Mouse (Mus musculus) limb, embryonic 11.5 days (tissue): ENCODE measurements at regions not wholly inside any gene's neighbourhood (a gene's known extent, or its start where the extent isn't known, plus 50 kb on each side); places are given as distances from the start of the nearest gene placed in this dataset.

ENCODE experiments used
- ATAC-seq: fragments of 200-750 bp; cut with Nextera tagmentation; 2 replicates; pipeline ENCODE4 v1.8.0; 2017; ENCODE audit warnings: low read depth; ENCODE audit not compliant: insufficient number of reproducible peaks, low FRiP score, low TSS enrichment
- DNase-seq: peaks from one replicate; pipeline ENCODE4 v3.0.0-alpha.2; 2015; ENCODE audit warnings: low spot score
- H3K27ac ChIP-seq: fragments of 300-500 bp; sonication (generic); replicated peaks from 2 replicates; pipeline ENCODE4 v1.5.1; 2014; ENCODE audit warnings: low read depth, mild to moderate bottlenecking, low read length
- H3K27me3 ChIP-seq: fragments of 300-500 bp; sonication (generic); 2 replicates; pipeline ENCODE4 v1.6.1; 2014; ENCODE audit warnings: mild to moderate bottlenecking, low read length, mixed read lengths; ENCODE audit not compliant: control insufficient read depth, insufficient read depth
- H3K36me3 ChIP-seq: fragments of 300-500 bp; sonication (generic); 2 replicates; pipeline ENCODE4 v1.6.1; 2014; ENCODE audit warnings: mild to moderate bottlenecking, low read length, moderate library complexity, mixed read lengths; ENCODE audit not compliant: control insufficient read depth, insufficient read depth
- H3K4me1 ChIP-seq: fragments of 300-500 bp; sonication (generic); 2 replicates; pipeline ENCODE4 v1.6.1; 2014; ENCODE audit warnings: low read length, mixed read lengths; ENCODE audit not compliant: control insufficient read depth, insufficient read depth
- H3K4me2 ChIP-seq: fragments of 300-500 bp; sonication (generic); 2 replicates; pipeline ENCODE4 v1.6.1; 2014; ENCODE audit warnings: low read depth, mild to moderate bottlenecking, moderate library complexity; ENCODE audit not compliant: severe bottlenecking
- H3K4me3 ChIP-seq: fragments of 300-500 bp; sonication (generic); 2 replicates; pipeline ENCODE4 v1.5.1; 2014; ENCODE audit warnings: low read depth, low read length
- H3K9ac ChIP-seq: fragments of 300-500 bp; sonication (generic); 2 replicates; pipeline ENCODE4 v1.6.1; 2014; ENCODE audit warnings: mild to moderate bottlenecking, low read length
- H3K9me3 ChIP-seq: fragments of 300-500 bp; sonication (generic); 2 replicates; pipeline ENCODE4 v1.6.1; 2016; ENCODE audit warnings: low read length; ENCODE audit not compliant: control insufficient read depth
- WGBS: fragments of 180-500 bp; shearing (Covaris S2); extraction: QIAGEN DNeasy Blood & Tissue Kit; methylation state at CpG from one replicate; pipeline ENCODE4 v1.1.7; 2014; 5-methylcytosine and 5-hydroxymethylcytosine counted together

DNA sequence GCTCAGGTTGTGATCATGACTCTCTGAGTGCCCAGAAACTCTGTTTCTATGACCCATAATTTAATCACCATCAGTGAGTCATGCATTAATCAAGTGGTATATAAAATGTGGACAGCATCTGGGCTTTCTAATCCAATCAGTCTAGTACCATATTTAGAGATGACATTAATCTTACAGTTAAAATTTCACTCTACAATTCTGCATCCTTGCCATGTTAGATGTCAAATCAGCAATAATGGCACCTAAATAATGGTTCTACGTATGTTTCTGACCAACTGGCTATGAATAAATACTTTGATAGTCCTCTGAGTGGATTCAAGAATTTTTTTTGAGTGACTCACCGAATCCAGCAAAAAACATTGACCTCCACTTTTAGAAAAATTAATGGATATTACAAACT, 383.0 kb upstream of the Gm12666 start:
- H3K27me3 ChIP-seq: no peaks in the 10 kb centered on the region
- no peaks in the 10 kb centered on the region for H3K36me3 ChIP-seq
- no peak overlapping the region for H3K4me2 ChIP-seq
- DNase-seq (no peak), ATAC-seq (no peak)
- H3K9me3 ChIP-seq: no peaks in the 10 kb centered on the region
- no peaks in the 10 kb centered on the region for H3K4me1 ChIP-seq
- 81% methylated on average over 2 of the region's 2 CpGs for WGBS
- no peak overlapping the region for H3K4me3 ChIP-seq
- H3K9ac ChIP-seq: no peak overlapping the region
- H3K27ac ChIP-seq: no peak overlapping the region

DNA sequence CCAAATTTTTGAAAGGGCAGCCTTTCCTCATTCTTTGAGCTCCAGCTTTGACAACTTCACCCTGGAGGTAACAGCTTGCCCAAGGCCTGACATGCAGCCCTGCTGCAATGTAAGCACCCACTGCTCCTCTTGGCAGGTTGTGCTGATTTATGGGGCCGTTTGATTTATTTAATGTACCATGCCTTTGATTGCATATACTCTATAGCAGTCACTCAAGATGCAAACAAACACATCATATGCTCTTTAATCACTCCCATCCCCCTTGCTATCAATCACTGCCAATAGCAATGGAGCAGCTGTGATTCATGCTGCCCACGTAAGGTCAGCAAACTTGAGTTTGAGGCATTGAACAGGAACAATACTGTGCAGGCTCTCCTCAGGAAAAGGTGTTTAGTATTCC, 373.8 kb upstream of the Gm12666 start:
- H3K4me1 ChIP-seq: no peaks in the 10 kb centered on the region
- H3K36me3 ChIP-seq: no peaks in the 10 kb centered on the region

GRCm38 (mm10) chr4:92555186-92555585, 363.6 kb upstream of the Gm12666 start:
- no peaks in the 10 kb centered on the region for H3K9me3 ChIP-seq
- 76% methylated on average over 1 of the region's 1 CpGs for WGBS
- H3K4me3 ChIP-seq: no peak overlapping the region
- no peaks in the 10 kb centered on the region for H3K36me3 ChIP-seq
- no peak overlapping the region for H3K4me2 ChIP-seq
- H3K9ac ChIP-seq: no peak overlapping the region
- no peak overlapping the region for H3K27ac ChIP-seq
- ATAC-seq (no peak), DNase-seq (no peak)
- no peaks in the 10 kb centered on the region for H3K27me3 ChIP-seq
- no peaks in the 10 kb centered on the region for H3K4me1 ChIP-seq

More for the DNA sequence above, 373.8 kb upstream of the Gm12666 start:
- no peak overlapping the region for H3K4me3 ChIP-seq
- no peak overlapping the region for H3K27ac ChIP-seq
- no peak overlapping the region for H3K4me2 ChIP-seq
- DNase-seq (no peak), ATAC-seq (no peak)
- no peaks in the 10 kb centered on the region for H3K27me3 ChIP-seq
- 57% methylated on average over 2 of the region's 2 CpGs for WGBS
- no peak overlapping the region for H3K9ac ChIP-seq
- no peaks in the 10 kb centered on the region for H3K9me3 ChIP-seq

DNA sequence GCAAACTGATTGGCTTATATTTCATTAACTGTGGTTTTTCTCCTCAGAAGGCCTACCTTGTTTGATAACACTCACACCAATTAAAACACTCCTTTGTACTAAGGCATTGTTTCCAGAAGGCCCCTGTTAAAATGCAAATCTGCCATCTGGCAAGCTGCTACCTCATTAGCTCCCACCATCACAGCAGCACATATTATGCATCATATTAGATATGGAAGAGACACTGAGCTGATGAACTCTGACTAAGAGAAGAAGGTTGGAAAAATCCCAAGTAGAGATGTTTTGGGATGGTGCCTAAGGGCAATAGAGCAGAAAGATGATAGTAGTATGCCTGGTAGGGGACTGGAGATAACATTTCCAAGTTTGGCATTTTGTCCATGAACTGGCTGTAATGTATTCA, 350.5 kb upstream of the Gm12666 start:
- Histone ChIP-seq H3K27me3 (no peaks in the 10 kb centered on the region), H3K27ac (no peak overlapping the region), H3K9ac (no peak overlapping the region), H3K4me3 (no peak overlapping the region), H3K4me1 (no peaks in the 10 kb centered on the region), H3K36me3 (no peaks in the 10 kb centered on the region), H3K4me2 (no peak overlapping the region), H3K9me3 (no peaks in the 10 kb centered on the region)
- ATAC-seq: no peak
- DNase-seq: no peak

DNA sequence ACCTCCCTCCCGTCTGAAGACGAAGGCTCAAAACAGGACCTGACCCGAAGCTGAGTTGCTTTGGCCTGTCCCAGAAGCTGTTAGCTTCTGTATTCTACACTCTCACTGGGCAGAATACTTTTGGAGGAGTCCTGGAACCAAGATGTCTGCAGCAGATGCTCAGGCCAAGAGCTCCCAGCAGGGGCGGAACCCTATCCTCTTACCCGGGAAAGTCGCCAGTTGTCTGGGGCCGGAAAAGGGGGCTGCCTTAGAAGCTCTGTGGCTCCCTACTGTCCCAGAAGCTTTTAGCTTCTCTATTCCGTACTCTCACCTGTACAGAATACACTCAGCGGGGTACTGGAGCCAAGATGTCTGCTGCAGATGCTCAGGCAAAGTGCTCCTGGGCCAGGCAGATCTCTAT, 346.7 kb upstream of the Gm12666 start:
- H3K9ac ChIP-seq: no peak overlapping the region
- DNase-seq: peak; percentile 19
- no peaks in the 10 kb centered on the region for H3K9me3 ChIP-seq
- H3K27me3 ChIP-seq: no peaks in the 10 kb centered on the region
- 94% methylated on average over 9 of the region's 9 CpGs for WGBS
- H3K4me1 ChIP-seq: no peaks in the 10 kb centered on the region
- no peak overlapping the region for H3K4me2 ChIP-seq
- ATAC-seq: no peak
- H3K27ac ChIP-seq: no peak overlapping the region
- no peaks in the 10 kb centered on the region for H3K36me3 ChIP-seq
- no peak overlapping the region for H3K4me3 ChIP-seq

- Histone ChIP-seq H3K36me3 (no peaks in the 10 kb centered on the region), H3K4me3 (no peak overlapping the region), H3K27me3 (no peaks in the 10 kb centered on the region), H3K4me1 (no peaks in the 10 kb centered on the region), H3K9ac (no peak overlapping the region), H3K27ac (no peak overlapping the region), H3K9me3 (no peaks in the 10 kb centered on the region), H3K4me2 (no peak overlapping the region)
- no peak for DNase-seq
- no peak for ATAC-seq
Observed at GRCm38 (mm10) chr4:92502010-92502409, 310.5 kb upstream of the Gm12666 start.

- Histone ChIP-seq H3K4me1 (no peaks in the 10 kb centered on the region), H3K4me3 (no peak overlapping the region), H3K9me3 (no peaks in the 10 kb centered on the region), H3K36me3 (no peaks in the 10 kb centered on the region), H3K9ac (no peak overlapping the region), H3K27ac (no peak overlapping the region), H3K27me3 (no peaks in the 10 kb centered on the region), H3K4me2 (no peak overlapping the region)
- no peak for ATAC-seq
- no peak for DNase-seq
- WGBS: 77% methylated on average over 5 of the region's 5 CpGs
Observed at GRCm38 (mm10) chr4:92500168-92500567, 308.6 kb upstream of the Gm12666 start.

DNA sequence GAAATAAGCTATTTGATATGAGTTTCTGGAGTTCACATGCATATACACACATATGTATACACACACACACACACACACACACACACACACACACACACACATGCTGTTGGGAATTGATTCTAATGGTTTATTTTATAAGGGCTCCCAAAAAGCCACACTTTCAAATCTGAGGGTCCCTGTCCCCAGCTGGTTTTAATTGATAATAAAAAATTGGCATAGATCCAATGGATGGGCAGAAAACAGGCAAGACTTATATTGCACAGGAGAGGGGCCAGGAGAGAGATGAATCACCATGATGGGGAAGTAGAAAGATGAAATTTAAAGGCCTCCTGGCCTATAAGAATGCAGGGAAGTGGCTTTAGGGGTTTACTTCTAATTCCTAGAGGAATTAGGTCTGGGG, 295.1 kb upstream of the Gm12666 start:
- no peak for ATAC-seq
- no peaks in the 10 kb centered on the region for H3K9me3 ChIP-seq
- no peak overlapping the region for H3K9ac ChIP-seq
- H3K4me1 ChIP-seq: no peaks in the 10 kb centered on the region
- H3K4me2 ChIP-seq: no peak overlapping the region
- H3K4me3 ChIP-seq: no peak overlapping the region
- no peaks in the 10 kb centered on the region for H3K36me3 ChIP-seq
- DNase-seq: no peak
- H3K27me3 ChIP-seq: no peaks in the 10 kb centered on the region
- H3K27ac ChIP-seq: no peak overlapping the region

DNA sequence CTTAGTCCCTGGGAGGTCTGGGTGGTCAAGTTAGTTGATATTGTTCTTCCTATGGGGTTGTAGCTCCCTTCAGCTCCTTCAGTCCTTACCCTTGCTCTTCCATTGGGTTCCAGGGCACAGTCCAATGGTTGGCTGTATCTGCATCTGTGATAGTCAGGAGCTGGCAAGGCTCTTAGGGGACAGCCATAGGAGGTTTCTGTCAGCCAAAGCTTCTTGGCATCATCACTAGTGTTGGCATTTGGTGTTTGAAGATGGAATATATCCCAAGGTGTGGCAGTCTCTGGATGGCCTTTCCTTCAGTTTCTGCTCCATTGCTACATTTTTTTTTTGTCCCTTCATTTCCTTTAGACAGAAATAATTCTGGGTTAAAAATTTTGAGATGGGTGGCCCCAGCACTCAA, 266.6 kb upstream of the Gm12666 start:
- Histone ChIP-seq H3K27ac (no peak overlapping the region), H3K4me1 (no peaks in the 10 kb centered on the region), H3K36me3 (no peaks in the 10 kb centered on the region), H3K4me3 (no peak overlapping the region), H3K4me2 (no peak overlapping the region), H3K9me3 (no peaks in the 10 kb centered on the region), H3K9ac (no peak overlapping the region), H3K27me3 (no peaks in the 10 kb centered on the region)
- DNase-seq (no peak), ATAC-seq (no peak)
